Mouse (Mus musculus) lung, postnatal 4 days (tissue): ENCODE measurements around the gene Ebpl.
A peak's percentile ranks its signal among the peaks of the same experiment; 100 is the strongest.

ENCODE experiments used
- DNase-seq, 2 experiments: peaks; one replicate each; pipeline ENCODE4 v3.0.0; 2021

Ebpl gene

DNA sequence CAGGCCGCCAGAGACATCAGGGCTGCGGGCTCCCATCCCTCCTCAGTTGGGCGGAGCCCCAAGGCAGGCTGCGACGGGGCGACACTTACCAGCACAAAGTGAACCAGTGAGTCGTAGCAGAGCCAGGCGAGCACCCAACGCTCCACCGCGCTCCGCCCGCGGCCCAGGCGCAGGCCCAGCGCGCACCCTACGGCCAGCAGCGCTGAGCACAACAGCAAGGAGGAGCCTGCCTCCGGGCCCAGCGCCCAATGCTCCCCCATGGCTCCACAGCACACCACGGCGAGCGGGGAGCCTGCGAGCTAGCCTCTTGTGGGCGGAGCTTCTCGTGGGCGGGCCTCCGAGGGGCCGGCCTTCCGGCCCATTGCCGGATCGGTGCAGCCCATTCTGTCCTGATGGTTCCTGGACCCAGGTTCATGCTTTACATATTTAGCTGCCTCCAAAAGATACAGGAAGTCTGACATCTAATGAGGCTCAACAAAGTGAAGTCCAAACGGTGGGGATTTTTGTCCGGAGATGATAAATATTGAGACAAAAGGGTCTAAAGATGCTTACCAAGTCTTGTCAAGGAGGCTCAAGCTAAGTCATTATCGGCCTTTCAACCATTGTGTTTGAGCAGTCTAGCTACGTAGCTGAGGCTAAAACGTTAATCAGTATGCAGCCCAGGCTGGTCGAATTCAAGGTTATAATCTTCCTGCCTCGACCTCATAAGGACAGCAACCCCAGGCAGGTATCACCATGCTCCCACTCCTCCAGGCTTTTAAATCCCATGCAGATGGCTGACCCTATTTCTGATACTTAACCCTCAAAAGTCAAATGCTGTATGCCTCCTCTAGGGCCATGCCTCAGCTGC, at the start of gene Ebpl:
Ebpl (minus strand) TSS at position 309 of the 850 bp plus-strand sequence.
- peak; percentile 91 to 95 for DNase-seq

DNA sequence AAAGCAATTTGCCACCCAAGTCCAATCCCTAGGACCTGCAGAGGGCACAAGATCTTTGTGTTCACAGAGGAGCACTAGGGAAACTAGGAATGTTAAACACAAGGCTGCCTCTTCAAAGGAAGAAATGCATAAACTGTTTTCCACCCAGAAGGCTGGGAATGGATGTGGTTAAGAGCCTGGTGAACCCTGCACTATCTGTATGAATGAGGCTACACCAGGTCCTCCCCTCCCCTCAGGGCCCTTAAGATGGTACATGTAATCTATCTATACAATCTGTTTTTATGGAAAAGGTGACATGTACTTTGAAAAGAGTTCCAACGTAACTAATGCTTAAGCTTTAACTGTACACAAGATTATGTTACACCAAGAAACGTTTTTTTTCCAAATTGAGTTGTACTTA, 49.8 kb upstream of the Ebpl start:
- no peak for DNase-seq

DNA sequence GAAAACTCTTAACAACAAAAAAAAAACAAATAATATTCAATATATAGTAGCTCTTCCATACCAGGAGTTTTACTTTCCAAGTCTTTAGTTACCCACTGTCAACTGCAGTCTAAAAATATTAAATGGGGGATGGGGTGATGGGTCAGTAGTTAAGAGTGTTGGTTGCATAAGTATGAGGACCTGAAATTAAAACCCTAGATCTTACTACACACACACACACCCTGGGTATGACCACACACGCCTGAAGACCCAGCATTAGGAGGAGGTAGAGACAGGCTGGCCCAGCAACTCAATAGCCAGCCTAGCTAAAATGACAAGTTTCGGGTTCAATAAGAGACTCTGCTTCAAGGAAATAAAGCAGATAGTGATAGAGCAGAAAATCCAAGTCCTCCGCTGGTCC, 46.8 kb upstream of the Ebpl start:
- no peak for DNase-seq

DNA sequence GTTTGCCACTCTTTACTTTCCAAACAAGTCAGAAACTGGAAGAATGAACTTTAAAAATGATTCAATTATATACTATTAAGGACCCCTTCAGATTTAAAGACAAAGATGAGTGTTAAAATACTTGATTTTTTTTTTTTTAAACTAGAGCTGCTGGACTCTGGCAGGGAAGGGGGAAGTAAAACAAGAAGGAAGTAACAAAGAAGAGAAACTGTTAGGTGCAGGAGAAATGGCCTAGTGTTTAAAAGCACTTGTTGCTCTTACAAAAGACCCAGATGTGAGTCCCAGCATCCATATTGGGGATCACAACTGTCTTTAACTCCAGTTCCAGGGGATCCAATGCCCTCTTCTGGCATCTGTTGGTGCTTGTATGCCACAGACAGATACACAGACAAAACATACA, 45.5 kb upstream of the Ebpl start:
- DNase-seq, result no peak

DNA sequence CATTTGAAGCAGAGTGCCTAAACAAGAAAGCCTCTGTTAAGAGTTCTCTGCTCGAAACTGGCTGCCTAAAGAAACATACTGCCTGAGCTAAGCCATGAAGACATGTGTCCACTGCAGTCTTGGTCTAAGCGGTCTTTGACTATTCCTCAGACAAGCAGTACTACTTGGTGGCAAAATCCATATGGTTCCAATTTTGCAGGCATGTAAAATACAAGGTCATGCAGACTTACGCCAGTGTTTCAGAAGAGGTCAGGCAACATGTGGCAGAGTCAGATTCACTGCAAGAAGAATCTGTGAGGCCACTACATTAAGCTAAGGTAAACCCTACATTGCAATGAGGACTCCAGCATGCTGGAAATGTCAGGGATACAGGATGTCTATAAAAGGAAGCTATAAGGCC, 44.7 kb upstream of the Ebpl start:
- no peak for DNase-seq

DNA sequence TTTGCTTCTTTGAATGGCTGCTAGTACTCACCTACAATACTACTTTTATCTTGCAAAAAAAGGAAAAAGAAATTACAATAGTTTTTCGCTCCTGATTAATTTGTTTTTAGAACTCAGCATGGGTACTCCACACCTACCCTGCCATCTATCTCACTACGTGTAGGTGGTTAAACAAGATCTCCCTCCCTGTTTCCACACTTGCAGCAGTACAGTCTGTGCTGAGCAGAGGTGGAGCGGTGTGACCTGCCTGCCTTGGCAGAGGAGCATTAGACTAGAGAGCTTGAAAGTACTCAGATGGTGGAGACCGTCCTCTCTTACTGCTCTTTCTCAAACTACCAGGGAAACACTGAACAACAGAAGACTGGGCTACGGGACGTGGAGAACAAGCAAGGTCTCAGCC, 34.5 kb upstream of the Ebpl start:
- no peak for DNase-seq

DNA sequence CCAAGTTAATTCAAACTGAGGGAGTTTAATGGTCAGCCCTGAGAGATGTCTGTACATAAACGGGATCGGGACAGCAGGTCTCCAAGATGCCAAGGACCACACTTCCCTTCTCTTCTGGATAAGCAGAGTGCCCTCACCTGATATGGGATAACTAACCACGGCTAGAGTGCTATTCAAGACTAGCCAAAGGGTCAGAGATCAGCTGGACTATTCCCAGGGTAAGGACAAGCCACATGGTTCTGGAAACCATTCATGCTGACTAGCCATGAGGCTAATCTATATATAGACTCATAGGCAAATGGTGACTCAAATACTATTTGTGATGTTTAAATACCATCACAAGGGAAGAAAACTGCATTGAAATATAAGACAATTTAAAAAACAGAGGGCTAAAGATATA, 30.3 kb upstream of the Ebpl start:
- DNase-seq, result no peak

DNA sequence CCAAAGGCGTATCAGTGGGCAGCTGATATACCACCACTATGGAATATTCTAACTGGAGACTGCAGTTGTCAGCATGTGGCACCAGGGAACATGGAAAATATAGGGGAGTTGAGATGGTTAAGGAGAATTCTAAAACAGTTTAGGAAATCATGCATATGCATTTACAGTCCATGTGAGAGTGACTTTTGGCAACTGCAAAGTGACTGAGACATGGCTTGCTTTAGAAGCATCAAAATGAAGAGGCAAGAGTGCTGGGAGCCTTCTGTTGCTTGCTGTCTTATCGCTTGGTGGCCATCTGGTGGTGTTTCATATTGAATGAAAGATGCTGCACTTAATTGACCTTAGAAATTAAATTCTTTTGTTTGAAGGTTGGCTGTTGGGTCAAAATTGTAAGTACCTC, 7.1 kb upstream of the Ebpl start:
- no peak for DNase-seq

DNA sequence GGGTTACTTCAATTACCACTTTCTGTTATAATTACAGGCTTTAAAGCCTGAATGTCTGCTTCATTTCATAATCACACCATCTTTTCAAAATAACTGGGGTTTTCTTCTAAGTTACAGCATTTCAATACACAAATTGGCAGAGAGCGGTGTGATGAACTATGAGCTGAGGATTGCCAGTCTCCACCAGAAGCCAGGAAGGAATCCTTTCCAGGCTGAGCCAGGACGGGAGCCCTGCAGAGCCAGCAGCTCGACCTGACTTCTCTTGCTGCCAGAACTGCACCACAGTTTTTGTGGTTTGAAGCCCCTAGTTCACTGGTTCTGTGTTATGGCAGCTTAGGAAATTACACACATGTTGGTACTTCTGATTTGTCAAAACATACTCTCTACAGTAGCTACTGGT, 4.4 kb upstream of the Ebpl start:
- no peak for DNase-seq

DNA sequence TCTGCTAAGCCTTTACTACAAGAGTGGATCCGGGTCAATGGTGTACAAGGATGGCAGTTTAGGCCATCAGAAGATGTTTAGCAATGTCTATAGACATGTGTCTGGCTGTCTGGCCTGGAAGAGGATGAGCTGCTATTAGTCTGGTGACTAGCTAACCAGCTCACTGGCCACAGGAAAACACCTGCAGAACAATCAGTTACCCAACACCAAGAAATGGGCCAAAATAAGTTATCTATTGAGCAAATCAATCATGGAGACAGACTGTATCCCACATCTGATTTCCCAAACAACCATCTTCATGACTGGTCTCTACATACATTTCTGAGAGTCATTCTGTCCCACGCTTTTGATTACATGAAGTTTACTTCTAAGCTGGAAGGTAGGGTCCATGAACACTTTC, 3.5 kb upstream of the Ebpl start:
- DNase-seq, result no peak

DNA sequence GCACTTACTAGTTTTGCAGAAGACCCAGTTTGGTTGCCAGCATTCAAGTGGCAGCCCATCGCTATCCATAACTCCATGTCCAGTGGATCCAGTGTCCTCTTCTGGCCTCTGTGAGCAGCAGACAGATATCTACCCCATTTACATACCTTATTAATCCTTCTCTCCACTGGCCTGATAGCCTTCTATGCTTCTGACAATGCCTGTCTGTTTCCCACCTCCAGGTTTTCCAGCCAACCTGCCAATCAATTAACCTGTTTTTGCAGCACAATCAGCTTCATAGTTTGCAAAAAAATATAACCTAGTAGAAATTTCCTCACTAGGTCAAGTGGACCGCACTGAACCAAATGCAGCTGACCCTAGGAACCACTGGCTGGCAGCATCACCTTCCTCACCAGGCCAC, 2.0 kb upstream of the Ebpl start:
- DNase-seq, result no peak

DNA sequence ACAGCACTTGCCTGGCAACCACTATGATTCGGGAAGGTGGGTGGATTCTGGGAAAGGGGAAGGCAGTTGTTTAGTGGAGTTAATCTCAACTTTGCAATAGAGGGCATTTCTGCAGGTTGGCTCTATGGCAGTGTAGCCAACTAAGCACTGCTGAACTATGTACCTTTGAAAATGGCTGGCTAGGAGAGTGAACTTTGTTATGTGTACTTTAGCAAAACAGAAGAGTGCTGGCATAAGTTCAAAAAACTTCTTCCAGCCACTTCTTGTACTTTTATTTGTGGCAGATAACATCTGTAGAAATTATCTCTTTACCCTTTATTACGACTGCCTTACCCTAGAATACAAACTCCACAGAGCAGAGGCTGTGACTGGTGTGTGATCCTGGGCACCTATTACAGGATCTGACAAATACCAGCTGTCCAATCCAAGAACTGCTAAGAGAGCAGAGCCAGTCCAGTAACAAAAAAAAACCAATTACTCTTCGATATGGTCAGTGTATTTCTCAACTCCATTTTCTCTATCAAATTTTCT, 807 bp upstream of the Ebpl start:
- no peak for DNase-seq

DNA sequence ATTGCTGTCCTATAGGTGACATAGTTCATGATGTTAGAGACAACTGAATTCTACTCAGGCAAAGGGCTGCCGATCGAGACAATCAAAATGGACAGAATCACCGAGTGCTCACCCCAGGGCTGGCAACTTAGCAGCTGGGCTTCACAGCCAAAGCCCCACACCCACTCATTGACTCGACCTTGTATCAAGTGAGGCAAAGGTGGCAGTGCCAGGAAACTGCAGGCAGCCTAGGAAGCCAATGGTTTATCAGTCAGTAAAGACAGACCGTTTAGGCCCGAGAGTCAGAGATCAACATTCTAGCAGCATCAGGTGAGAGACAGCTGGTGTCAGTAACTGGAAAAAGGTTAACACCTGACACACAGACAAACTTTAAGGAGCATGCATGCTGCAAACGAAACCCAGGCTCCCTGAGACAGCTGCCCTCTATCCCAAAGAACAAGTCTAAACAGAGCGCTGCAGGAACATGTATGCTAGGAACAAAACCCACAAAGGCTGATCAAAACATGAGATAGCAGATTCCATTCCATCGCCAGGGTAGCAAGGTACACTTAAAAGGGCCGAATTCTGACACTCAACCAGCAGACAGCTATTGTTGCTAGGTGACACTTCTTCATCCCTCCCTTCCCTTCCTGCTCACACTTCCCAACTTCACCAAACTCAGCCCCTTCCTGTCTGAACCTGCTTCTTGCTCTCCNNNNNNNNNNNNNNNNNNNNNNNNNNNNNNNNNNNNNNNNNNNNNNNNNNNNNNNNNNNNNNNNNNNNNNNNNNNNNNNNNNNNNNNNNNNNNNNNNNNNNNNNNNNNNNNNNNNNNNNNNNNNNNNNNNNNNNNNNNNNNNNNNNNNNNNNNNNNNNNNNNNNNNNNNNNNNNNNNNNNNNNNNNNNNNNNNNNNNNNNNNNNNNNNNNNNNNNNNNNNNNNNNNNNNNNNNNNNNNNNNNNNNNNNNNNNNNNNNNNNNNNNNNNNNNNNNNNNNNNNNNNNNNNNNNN, 5.7 kb downstream of the Ebpl start:
- DNase-seq, result no peak

DNA sequence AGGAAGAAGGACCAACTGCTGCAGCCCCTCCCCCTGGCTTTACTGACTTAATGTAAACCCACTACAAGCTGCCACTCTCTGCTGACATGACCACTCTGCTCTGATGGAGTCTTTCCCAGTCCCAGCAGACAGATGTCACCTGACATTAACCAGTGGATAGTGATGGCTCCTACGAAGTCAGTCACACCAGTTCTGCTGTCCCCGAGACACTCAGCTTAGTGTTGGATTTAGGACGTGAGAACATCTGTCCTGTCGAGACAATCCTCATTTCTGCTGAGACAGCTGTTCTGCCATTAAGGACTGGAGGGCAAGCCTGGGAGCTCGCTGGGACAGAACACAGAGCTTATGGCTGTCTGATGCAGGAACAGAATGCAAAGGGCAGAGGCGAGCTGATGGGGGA, 9.4 kb downstream of the Ebpl start:
- no peak for DNase-seq

DNA sequence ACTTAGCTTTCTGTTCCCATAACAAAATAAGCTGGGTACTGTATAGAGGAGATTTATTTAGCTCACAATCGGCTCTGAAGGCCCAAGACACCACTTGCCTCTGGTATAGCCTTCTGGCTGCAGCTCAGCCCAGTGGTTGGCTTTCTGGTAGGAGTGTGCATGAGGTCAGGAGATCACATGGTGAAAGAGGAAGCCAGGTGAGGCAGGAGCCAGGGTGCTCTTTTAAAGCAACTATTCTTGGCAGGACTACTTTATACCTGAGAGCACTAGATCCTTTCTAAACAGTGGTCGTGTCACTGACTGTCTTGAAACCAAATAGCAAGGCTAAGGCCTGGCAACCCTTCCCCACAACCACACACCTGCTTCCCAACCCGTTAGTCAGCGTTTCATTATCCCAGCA, 10.4 kb downstream of the Ebpl start:
- DNase-seq, result no peak

DNA sequence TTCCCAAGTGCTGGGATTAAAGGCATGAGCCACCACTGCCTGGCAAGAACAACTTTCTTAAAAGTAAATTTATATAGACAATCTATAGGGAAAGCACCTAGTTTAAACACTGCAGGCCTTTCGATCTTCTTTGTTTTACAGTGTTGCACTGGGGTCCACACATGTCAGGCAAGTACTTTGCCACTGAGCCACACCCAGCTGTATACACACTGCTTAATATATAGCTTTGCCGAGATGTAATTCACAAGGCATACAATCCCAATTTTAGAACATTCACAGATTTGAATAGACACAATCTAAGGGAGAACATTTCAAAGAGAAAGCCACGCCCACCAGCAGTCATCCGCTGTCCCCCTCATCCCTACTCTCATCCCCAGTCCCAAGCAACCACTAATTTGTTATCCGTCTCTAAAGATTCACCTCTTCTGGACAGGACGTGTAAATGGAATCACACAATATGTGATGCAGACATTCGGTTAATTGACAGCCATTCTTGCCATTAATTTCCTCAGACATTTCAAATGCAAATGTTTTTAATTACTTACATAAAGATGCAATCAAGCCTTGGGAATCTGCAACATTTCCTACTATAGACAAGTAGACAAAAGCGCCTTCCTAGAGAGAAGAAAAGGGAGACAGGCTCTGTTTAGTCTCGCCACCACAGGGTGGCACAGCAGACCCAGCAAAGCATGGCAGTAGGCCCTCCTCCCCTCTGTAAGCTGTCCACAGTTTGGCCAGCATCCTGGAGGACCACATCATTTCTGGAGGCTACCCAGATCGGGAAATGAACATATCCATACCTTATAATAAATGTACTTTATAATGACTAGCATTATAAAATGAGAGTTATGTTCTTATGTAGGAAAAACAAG, 13.2 kb downstream of the Ebpl start:
- DNase-seq, result no peak

DNA sequence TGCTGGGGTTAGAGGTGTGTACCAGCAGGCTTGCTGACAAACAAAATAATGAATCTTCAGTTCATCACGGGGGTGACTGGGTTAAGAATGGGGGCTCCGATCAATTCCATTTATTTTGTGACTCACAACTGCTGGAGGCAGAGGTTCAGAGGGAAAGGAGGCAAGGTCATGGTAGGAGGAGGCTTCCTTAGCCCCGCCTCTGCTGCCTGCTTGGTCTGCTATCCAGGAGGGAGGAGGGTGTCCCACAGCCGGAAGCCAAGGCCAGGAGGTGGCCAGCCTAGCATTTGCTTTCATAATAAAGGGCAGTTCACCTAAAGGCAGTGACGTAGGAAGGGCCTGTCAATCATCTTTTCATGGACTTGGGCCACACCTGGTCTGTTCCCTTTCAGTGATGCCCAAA, 15.6 kb downstream of the Ebpl start:
- no peak for DNase-seq

DNA sequence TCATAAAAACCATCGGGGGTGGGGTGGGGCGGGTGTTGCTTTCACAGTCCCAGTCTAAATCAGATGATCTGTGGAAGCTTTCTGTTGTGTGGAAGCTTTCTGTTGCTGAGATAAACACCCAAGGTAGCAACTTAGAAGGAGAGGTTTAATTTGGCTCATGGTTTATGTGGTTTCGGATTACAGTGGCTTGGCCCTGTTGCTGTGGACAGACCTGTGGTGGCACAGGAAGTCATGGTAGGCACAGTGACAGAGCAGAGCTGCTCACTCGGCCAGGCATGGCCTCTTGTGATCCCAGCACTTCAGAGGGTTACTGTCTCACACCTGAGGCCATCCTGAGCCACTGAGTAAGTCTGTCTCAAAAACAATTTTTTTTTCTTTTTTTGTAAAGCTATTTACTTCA, 20.9 kb downstream of the Ebpl start:
- DNase-seq, result no peak

DNA sequence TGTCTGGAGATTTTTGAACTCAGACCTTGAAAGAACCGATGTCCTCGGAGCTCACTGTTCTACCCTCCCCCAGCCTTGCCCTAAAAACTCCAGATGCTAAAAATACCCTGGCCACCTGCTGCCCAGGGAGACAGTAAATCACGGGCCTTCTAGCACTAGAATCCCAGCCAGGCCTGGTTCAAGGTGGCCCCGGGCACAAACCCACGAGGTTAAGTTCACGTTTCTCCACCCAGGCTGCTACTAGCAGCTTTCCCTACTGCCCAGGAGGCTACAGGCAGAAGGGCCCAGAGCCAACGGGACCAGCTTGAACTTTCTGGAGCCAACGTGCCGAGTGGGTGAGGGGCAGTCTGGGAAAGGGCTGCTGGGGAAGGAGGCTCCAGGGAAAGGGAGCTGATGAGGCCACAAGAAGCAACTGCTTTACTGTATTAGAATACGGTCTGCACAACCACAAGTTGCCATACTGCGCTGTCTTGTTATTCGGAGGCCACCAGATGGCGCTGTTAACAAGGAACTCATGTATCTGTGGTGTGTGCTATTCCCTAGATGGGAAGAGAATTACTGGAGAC, 29.2 kb downstream of the Ebpl start:
- peak; percentile 60 to 81 for DNase-seq

DNA sequence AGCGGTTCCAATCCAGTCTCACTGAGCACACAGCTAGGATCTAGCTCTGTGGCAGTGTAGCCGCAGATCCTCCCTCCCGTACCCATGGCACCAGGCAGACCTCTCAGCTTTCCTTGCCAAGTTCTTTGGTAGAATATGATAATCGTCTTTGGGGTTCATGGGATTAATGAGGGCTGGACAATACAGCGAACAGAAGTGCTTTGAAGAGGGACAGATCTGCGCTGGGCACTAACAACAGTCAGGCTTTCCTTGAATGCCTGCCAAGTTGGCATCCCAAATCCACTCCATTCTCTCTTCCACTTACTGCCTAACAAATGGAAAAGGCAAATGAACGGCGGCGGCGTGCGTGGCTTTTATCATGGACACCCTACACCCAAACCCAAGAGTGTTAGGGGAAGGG, 29.6 kb downstream of the Ebpl start:
- no peak for DNase-seq

DNA sequence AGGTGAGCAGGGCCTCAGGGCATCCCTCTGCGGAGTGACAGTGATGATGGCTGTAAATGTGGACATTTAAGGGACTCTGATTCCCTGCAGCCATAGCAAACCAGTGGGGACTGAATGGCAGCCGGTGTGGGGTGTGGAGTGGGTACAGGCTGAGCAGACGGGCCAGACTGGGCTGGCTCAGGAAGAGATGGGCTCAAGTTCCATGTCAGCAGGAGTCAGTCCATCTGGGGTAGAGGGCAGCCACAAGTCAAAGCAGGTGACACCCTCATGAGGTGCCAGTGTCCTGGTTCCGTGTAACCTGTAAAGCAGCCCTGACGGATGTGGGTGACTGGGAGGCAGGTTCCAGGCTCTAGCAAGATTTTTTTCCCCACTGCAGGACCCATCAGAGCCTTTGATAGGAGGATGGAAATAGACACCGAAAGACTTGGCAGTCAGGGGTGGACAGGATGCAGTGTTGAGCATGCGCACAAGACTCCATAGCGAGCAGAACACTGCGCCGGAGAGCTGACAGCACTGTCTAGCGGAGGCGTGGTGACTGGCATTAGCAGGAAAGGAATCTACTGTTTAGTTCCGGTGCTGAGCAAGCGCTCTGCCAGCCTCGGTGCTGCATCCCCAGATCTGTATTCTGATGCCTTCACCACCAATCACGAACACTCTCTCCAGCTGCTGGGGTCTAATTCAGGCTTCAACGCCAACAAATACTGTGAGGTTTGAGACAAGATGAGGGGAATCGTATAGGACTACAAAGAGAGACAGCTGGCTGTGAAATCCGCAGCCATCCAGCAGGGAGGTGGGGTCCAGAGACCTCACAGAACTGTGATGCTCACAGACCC, 32.4 kb downstream of the Ebpl start:
- peak; percentile 77 to 84 for DNase-seq
